Mouse (Mus musculus) megakaryocyte-erythroid progenitor cell, adult 5-6 weeks (primary cell): ENCODE measurements around the gene Rai14. TPM values are rescaled to one million over a fixed set of nuclear protein-coding genes. Genes with fewer than 3 reads are reported as not detected.

Experiments
- ATAC-seq: replicated peaks from 2 replicates; pipeline ENCODE4 v1.8.0; 2016; ENCODE audit warnings: mild to moderate bottlenecking, inconsistent platforms; ENCODE audit not compliant: severe bottlenecking, poor library complexity, low FRiP score, low TSS enrichment
- total RNA-seq, 2 experiments: library from RNA; stranded (forward) in 1 of 2; stranded (reverse) in 1 of 2; fragments of 200-1000, 215-1000 nt in 1 of 2; fragments of >200 nt in 1 of 2; fragmentation: Nextera tagmentation in 1 of 2; gene quantifications; 2 replicates each; pipeline ENCODE4 v1.2.3; 2014 to 2017

Rai14 gene
- total RNA-seq, 2 experiments from 2014 or later, result 1.2 to 3.7 TPM

GRCm38 (mm10) chr15:10661961-10662606 is 52.3 kb downstream of the Rai14 start:
- ATAC-seq, result no peak

DNA sequence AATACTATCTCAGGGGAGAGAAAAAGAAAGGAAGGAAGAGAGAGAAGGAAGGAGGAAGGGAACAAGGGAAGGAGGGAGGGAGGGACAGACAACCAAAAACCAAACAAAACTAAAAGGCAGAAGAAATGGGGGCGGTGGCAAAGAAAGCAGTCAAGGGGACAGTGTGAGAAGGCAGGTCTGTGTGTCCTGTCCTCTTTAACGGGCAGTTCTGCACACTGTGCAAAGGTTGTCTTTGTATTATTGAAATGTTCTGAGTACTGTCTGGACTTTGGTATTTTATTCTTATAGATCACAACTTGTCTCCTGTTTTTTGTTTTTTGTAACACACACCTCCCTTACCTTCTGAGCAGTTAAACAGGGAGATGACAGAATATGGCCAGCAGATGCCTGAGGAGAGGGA is 55.6 kb downstream of the Rai14 start:
- peak; percentile 71 for ATAC-seq

DNA sequence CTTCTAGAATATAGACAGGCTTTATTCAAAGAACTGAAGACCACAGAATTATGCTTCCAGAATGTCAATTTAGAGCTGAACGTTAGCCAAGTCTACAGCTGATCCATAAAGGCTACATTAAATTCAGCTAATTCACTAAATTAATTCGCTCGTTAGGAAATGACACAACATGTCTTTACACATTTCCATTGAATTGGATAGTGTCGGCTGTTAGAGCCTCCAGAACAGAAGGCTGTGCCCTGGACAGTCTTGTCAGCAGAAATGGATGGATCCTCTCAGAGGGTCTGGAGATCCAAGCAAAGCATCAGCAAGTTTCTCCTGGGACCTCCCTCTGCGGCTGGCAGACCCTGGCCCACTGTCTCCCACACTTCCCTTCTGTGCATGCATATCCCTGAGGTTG is 58.3 kb downstream of the Rai14 start:
- no peak for ATAC-seq

GRCm38 (mm10) chr15:10655151-10655905 is 59.1 kb downstream of the Rai14 start:
- no peak for ATAC-seq

- ATAC-seq, result no peak
These were observed 59.7 kb downstream of the Rai14 start for GRCm38 (mm10) chr15:10654696-10655095.

GRCm38 (mm10) chr15:10652931-10653475 is 61.4 kb downstream of the Rai14 start:
- no peak for ATAC-seq

DNA sequence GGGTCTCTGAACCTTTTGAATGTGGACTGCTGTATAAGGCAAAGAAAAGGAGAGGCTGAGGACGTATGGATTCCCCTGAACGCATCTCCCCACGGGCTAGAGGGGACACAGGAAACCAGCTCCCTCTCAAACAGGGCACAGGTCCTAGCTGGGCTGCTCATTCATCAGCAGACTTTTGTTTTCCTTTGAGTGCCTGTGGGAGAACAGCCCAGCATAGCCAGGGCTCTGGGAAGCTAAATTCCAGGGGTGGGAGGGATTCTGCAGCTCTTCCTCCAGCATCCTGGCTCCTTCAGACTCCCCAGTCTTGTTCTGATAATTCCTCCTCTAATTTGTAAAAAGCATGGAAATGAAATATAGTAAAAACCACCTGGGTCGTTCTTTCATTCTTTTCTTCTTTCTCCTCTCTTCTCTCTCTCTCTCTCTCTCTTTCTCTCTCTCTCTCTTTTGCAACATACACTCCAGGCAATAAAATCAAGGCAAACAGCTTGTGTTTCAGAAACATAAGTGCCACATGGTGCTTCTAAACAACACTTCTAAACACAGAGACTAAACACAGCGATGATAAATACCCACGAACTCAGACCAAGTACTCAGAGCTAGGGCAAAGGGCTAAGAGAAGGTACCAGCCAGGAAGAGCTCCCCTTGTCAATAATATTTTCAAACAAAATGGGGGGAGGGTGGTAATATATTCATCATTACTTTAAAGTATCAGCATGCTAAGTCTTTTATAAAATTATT is 65.9 kb downstream of the Rai14 start:
- no peak for ATAC-seq

DNA sequence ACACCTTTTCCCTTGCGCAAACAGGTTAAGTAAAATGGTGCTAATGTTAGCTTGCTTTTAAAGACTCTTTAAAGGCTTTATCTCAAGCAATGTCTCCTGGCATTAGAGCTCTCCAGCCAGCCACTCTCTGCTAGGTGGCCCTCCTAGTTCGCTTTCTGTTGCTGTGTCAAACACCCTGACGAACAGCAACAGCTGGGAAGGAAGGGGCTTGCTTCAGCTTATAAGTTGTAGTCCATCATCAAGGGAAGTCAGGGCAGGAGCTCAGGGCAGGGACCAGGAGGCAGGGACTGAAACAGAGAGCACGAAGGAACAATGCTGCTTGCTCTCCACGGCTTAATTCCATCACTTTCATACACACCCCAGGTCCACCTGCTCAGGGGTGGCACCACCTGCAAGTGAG is 68.1 kb downstream of the Rai14 start:
- no peak for ATAC-seq

GRCm38 (mm10) chr15:10645101-10645500 is 69.3 kb downstream of the Rai14 start:
- ATAC-seq, result no peak

GRCm38 (mm10) chr15:10643819-10644218 is 70.6 kb downstream of the Rai14 start:
- ATAC-seq, result no peak

GRCm38 (mm10) chr15:10643224-10643623 is 71.2 kb downstream of the Rai14 start:
- no peak for ATAC-seq

DNA sequence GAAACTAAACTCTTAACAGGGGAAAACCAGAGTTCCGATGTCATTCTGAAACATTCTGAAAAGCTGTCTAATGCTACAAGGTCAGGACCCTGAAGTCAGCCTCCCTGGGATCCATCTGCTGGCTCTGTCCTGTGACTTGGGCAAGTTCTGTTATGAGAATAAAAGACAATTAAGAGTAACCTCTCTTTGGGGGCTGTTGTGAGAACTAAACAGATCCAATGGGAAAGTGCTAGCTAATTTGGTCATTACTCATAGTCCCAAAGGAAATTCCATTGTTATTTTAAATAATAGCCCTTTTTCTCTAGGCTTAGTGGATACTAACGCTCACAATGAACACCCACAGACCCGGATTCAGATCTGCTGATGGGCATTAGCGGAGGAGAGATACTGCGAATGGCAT is 72.0 kb downstream of the Rai14 start:
- no peak for ATAC-seq

DNA sequence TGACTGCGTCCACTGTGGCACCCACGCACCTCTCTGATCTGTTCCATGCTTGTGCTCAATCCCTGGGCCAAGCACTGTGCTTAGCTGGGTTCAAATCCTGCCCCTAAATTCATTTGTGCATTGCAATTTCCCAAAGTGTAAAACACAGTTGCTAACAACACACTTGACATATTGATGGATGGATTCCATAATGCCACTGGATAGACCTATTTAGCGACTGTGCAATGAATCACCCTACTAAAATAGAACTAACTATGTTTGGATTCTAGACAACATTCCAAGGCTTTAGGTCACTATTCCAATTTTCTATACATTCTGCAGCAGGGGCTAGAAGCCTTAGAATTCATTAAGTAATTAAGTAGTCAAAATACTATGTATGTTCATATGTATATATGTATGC is 73.7 kb downstream of the Rai14 start:
- ATAC-seq, result no peak

GRCm38 (mm10) chr15:10637251-10637793 is 77.1 kb downstream of the Rai14 start:
- no peak for ATAC-seq

DNA sequence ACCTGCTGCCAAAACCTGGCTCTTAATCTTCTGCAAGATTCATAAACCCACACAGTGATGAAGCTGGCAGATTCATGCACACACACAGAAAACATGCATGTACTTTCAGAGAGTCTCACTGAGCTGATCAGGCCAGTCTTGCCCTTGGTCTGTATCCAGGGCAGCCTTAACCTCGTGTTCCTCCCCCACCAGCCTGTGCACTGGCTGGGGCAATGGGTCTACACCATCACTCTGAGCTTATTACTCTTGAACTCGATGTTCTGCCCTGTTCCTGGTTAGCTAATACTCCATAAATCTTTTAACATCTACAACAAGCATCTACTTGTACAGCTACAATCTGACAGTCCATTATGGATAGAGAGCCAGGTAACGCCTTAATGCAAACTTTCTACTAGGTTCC is 77.6 kb downstream of the Rai14 start:
- no peak for ATAC-seq

GRCm38 (mm10) chr15:10635121-10635520 is 79.3 kb downstream of the Rai14 start:
- ATAC-seq, result no peak

DNA sequence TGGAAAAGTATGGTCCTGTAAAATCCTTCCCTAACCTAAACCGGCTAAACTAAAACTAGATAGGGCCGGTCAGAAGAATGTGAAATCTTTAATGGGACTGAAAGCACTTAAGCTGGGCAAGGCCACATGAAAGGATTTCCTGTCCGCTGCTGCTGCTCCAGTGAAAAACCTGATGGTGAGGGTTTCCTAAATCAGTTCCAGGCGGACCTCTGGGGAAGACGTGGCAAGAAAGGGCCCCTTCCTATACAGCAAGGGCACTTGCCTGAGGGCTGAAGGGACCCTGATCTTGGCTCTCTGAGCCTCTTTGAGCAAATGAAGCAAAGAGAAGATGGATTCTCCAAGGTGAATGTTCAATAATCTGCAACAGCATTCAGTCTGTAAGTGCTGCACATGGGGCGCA is 80.2 kb downstream of the Rai14 start:
- no peak for ATAC-seq

DNA sequence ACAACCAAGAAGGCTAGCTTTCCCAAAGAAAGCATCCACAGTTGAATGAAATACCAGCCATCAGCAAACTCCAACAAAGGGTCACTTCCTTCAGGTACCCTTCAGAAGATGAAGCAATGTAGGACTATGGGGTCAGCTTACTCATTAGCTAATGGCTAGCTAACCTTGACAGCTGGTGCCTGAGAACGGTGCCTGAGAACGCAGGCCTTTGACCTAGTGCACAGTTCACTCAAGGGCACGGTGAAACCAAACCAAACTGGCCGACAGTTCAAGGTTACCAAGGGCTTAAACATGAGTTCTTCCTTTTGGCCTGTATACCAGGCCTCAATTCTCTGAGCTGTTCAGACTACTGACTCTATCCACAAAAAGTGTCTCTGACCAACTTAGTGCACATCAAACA is 81.0 kb downstream of the Rai14 start:
- ATAC-seq, result no peak

- ATAC-seq, result no peak
These were observed 81.8 kb downstream of the Rai14 start for GRCm38 (mm10) chr15:10632581-10632980.

DNA sequence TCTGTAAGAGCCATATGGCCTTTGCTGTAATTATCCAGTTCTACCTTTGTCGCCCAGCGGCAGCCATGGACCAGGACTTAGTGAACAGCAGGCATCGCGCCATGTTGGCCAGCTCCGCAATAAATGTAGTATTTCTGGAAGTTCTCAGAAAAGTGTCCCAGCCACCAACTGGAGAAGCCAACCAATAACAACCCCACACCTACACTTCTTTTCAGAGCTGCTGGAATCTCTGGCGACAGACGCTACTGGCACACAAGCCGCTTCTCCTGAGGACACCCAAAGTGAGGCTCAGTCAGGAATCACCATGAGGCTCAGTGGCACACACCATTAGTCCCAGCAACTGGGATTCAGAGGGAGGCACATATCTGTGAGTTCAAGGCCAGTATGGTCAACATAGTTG is 82.4 kb downstream of the Rai14 start:
- ATAC-seq, result no peak
